Mouse (Mus musculus) MEL (cell line): ENCODE measurements around the gene Cep126. TPM values are rescaled to one million over a fixed set of nuclear protein-coding genes. Genes with fewer than 3 reads are reported as not detected.

Source experiments
- DNase-seq: peaks from one replicate; pipeline ENCODE4 v3.0.0; 2011; ENCODE audit warnings: low read depth, low spot score
- H3K27ac ChIP-seq: 2 replicates; pipeline ENCODE4 v1.5.1; 2012; ENCODE audit warnings: low read depth, mild to moderate bottlenecking, control low read depth, low read length, moderate library complexity; ENCODE audit not compliant: control insufficient read depth
- H3K27me3 ChIP-seq, 2 experiments: fragments of 150-350 bp in 1 of 2; sonication (generic) in 1 of 2; 2 replicates each; pipeline ENCODE4 v1.6.1; 2012; ENCODE audit warnings: low read length in 2 of 2, mild to moderate bottlenecking in 2 of 2, improper control_type of control experiment in 1 of 2, moderate library complexity in 1 of 2; ENCODE audit not compliant: insufficient read depth in 2 of 2, control insufficient read depth in 1 of 2
- H3K36me3 ChIP-seq, 2 experiments: 2 replicates each; pipeline ENCODE4 v1.6.1; 2012 to 2014; ENCODE audit warnings: low read length in 2 of 2, improper control_type of control experiment in 1 of 2, inconsistent platforms in 1 of 2, mild to moderate bottlenecking in 1 of 2; ENCODE audit not compliant: insufficient read depth in 2 of 2, control insufficient read depth in 1 of 2
- H3K4me1 ChIP-seq, 2 experiments: fragments of 150-350 bp in 1 of 2; sonication (generic) in 1 of 2; 2 replicates each; pipeline ENCODE4 v1.6.1; 2012; ENCODE audit warnings: low read length in 2 of 2, improper control_type of control experiment in 1 of 2, mild to moderate bottlenecking in 1 of 2; ENCODE audit not compliant: insufficient read depth in 2 of 2, control insufficient read depth in 1 of 2
- H3K4me3 ChIP-seq, 2 experiments: fragments of 150-350 bp in 1 of 2; sonication (generic) in 1 of 2; 2 replicates each; pipeline ENCODE4 v1.5.1; 2012; ENCODE audit warnings: low read depth in 2 of 2, low read length in 2 of 2, mild to moderate bottlenecking in 2 of 2, moderate library complexity in 2 of 2, control low read depth in 1 of 2, improper control_type of control experiment in 1 of 2; ENCODE audit not compliant: control insufficient read depth in 1 of 2, insufficient read depth in 1 of 2
- H3K79me2 ChIP-seq: 2 replicates; pipeline ENCODE4 v1.6.1; 2012; ENCODE audit warnings: mild to moderate bottlenecking, low read length, moderate library complexity; ENCODE audit not compliant: control insufficient read depth, poor library complexity, insufficient read depth
- H3K9ac ChIP-seq: 2 replicates; pipeline ENCODE4 v1.6.1; 2012; ENCODE audit warnings: low read depth, mild to moderate bottlenecking, control low read depth, low read length, moderate library complexity; ENCODE audit not compliant: control insufficient read depth, poor library complexity, severe bottlenecking
- H3K9me3 ChIP-seq: fragments of 150-350 bp; sonication (generic); replicated peaks from 2 replicates; pipeline ENCODE4 v1.6.1; 2012; ENCODE audit warnings: mild to moderate bottlenecking, low read length, improper control_type of control experiment, moderate library complexity; ENCODE audit not compliant: insufficient read depth
- BHLHE40 ChIP-seq: IDR thresholded peaks from 2 replicates; pipeline ENCODE4 v1.6.1; 2012; ENCODE audit warnings: low read depth, mild to moderate bottlenecking, inconsistent platforms, low read length, improper control_type of control experiment, borderline replicate concordance
- CHD1 ChIP-seq: IDR thresholded peaks from 2 replicates; pipeline ENCODE4 v1.6.1; 2012; ENCODE audit warnings: low read depth, mild to moderate bottlenecking, inconsistent platforms, low read length, improper control_type of control experiment
- CHD2 ChIP-seq: IDR thresholded peaks from 2 replicates; pipeline ENCODE4 v1.6.1; 2011; ENCODE audit warnings: low read length, improper control_type of control experiment
- E2F4 ChIP-seq: IDR thresholded peaks from 2 replicates; pipeline ENCODE4 v1.6.1; 2011; ENCODE audit warnings: low read depth, low read length, improper control_type of control experiment, borderline replicate concordance
- EP300 ChIP-seq, 2 experiments: IDR thresholded peaks; 2 replicates each; pipeline ENCODE4 v1.6.1; 2011; ENCODE audit warnings: improper control_type of control experiment in 2 of 2, low read length in 2 of 2, low read depth in 1 of 2, mild to moderate bottlenecking in 1 of 2
- GATA1 ChIP-seq: IDR thresholded peaks from 2 replicates; pipeline ENCODE4 v1.6.1; 2011; ENCODE audit warnings: low read depth, low read length, improper control_type of control experiment
- KAT2A ChIP-seq: conservative IDR thresholded peaks from 2 replicates; pipeline ENCODE4 v1.6.1; 2012; ENCODE audit warnings: low read depth, low read length, improper control_type of control experiment, inconsistent platforms
- MYB ChIP-seq: IDR thresholded peaks from 2 replicates; pipeline ENCODE4 v1.6.1; 2011; ENCODE audit warnings: mild to moderate bottlenecking, low read depth, low read length, improper control_type of control experiment
- NELFE ChIP-seq: IDR thresholded peaks from 2 replicates; pipeline ENCODE4 v1.6.1; 2011; ENCODE audit warnings: low read depth, low read length, improper control_type of control experiment
- POLR2A ChIP-seq, 2 experiments: IDR thresholded peaks; 2 replicates each; pipeline ENCODE4 v1.6.1; 2011 to 2012; ENCODE audit warnings: low read length in 2 of 2, mild to moderate bottlenecking in 2 of 2, control low read depth in 1 of 2, improper control_type of control experiment in 1 of 2, low read depth in 1 of 2, moderate library complexity in 1 of 2; ENCODE audit not compliant: control insufficient read depth in 1 of 2, insufficient read depth in 1 of 2, poor library complexity in 1 of 2
- POLR2AphosphoS5 ChIP-seq: IDR thresholded peaks from 2 replicates; pipeline ENCODE4 v1.6.1; 2012; ENCODE audit warnings: low read depth, borderline replicate concordance, mild to moderate bottlenecking, inconsistent platforms, low read length, moderate library complexity, mixed read lengths
- RAD21 ChIP-seq: IDR thresholded peaks from 2 replicates; pipeline ENCODE4 v1.6.1; 2011; ENCODE audit warnings: mild to moderate bottlenecking, low read depth, low read length, improper control_type of control experiment
- TAL1 ChIP-seq: IDR thresholded peaks from 2 replicates; pipeline ENCODE4 v1.6.1; 2012; ENCODE audit warnings: mild to moderate bottlenecking, inconsistent platforms, low read length, moderate library complexity, mixed read lengths
- UBTF ChIP-seq: IDR thresholded peaks from 2 replicates; pipeline ENCODE4 v1.6.1; 2012; ENCODE audit warnings: low read depth, mild to moderate bottlenecking, inconsistent platforms, low read length, improper control_type of control experiment, moderate library complexity, borderline replicate concordance; ENCODE audit not compliant: insufficient read depth
- ZC3H11A ChIP-seq: IDR thresholded peaks from 2 replicates; pipeline ENCODE4 v1.6.1; 2012; ENCODE audit warnings: low read depth, mild to moderate bottlenecking, inconsistent platforms, low read length, improper control_type of control experiment
- ZKSCAN1 ChIP-seq: IDR thresholded peaks from 2 replicates; pipeline ENCODE4 v1.6.1; 2012; ENCODE audit warnings: low read depth, mild to moderate bottlenecking, inconsistent platforms, low read length, improper control_type of control experiment, moderate library complexity
- polyA plus RNA-seq, 2 experiments: library from polyadenylated mRNA; stranded (reverse) in 1 of 2; unstranded in 1 of 2; fragments of >175 nt in 1 of 2; fragments of >200 nt in 1 of 2; gene quantifications; 2 replicates each; pipeline versions ENCODE4 v1.2.1 to v1.2.4; 2012; ENCODE audit warnings: low replicate concordance in 2 of 2, low read depth in 1 of 2; ENCODE audit not compliant: insufficient read length in 2 of 2, insufficient read depth in 1 of 2, missing spikeins in 1 of 2
- total RNA-seq: library from RNA; depleted of rRNA; stranded (reverse); fragments of 300-350 nt; gene quantifications from 2 replicates; pipeline ENCODE4 v1.2.3, GENCODE M21; 2012

Cep126 gene
- total and polyA plus RNA-seq, 3 experiments: not detected

- Histone ChIP-seq H3K36me3 (no peaks in the 10 kb centered on the region), H3K9me3 (no peaks in the 10 kb centered on the region), H3K27me3 (no peaks in the 10 kb centered on the region), H3K4me1 (no peaks in the 10 kb centered on the region), H3K27ac (no peak within 1 kb of the TSS), H3K9ac (no peak within 1 kb of the TSS), H3K4me3 (no peak within 1 kb of the TSS), H3K79me2 (no peaks in the 10 kb centered on the region)
- no peak for DNase-seq
- TF ChIP-seq CHD1: no peak
- no peak for TF ChIP-seq ZC3H11A
- no peak for TF ChIP-seq KAT2A
- no peak for TF ChIP-seq CHD2
- no peak for TF ChIP-seq MYB
- no peak for TF ChIP-seq ZKSCAN1
- TF ChIP-seq RAD21: no peak
- no peak for TF ChIP-seq GATA1
- no peak for TF ChIP-seq BHLHE40
- TF ChIP-seq NELFE: no peak
- TF ChIP-seq TAL1: no peak
Observed at GRCm38 (mm10) chr9:8042338-8043043, 91.6 kb downstream of the Cep126 start, which contains the start of gene Cfap300. Cfap300 (minus strand) TSS chr9:8042823.

- Histone ChIP-seq H3K9ac (no peak overlapping the region), H3K9me3 (no peaks in the 10 kb centered on the region), H3K4me3 (no peak overlapping the region), H3K27ac (no peak overlapping the region), H3K36me3 (no peaks in the 10 kb centered on the region), H3K4me1 (no peaks in the 10 kb centered on the region), H3K27me3 (no peaks in the 10 kb centered on the region; a peak in 1 of 4 replicates), H3K79me2 (no peaks in the 10 kb centered on the region)
- no peak for DNase-seq
- TF ChIP-seq GATA1 (no peak), POLR2A (IDR thresholded peaks at IDR 0.05; ENCODE audit: control insufficient read depth in 1 of 2, insufficient read depth in 1 of 2, low read depth in 1 of 2, low read length in 2 of 2, poor library complexity in 1 of 2) (no peak), UBTF (no peak), POLR2AphosphoS5 (no peak), ZC3H11A (no peak), EP300 (IDR thresholded peaks at IDR 0.05; ENCODE audit: low read depth in 1 of 2, low read length in 2 of 2) (no peak), TAL1 (no peak), E2F4 (no peak), CHD2 (no peak)
Observed at GRCm38 (mm10) chr9:8035546-8035945, 98.5 kb downstream of the Cep126 start.
